Mouse (Mus musculus): ENCODE measurements at regions not wholly inside any gene's neighbourhood (a gene's known extent, or its start where the extent isn't known, plus 50 kb on each side); places are given as distances from the start of the nearest gene placed in this dataset.
A peak's percentile ranks its signal among the peaks of the same experiment; 100 is the strongest.
"Not testable (repeated sequence)": the region's sequence is repeated elsewhere in the genome, so short reads cannot be mapped to it uniquely, and the experiment has no call there.

GRCm38 (mm10) chr4:84153571-84153970 lies 521.5 kb downstream of the Bnc2 start:
- no peaks in the 10 kb centered on the region for H3K4me1 ChIP-seq (ENCODE audit: insufficient read depth, low read length)
- no peaks in the 10 kb centered on the region for H3K27me3 ChIP-seq (ENCODE audit: insufficient read depth, low read length)
- no peak for TF ChIP-seq CTCF (IDR thresholded peaks at IDR 0.05)
- H3K36me3 ChIP-seq (ENCODE audit: insufficient read depth, low read length) = no peaks in the 10 kb centered on the region
- H3K27ac ChIP-seq (ENCODE audit: low read depth, low read length) = no peak overlapping the region
- H3K4me3 ChIP-seq (ENCODE audit: low read depth, low read length) = no peak overlapping the region
- H3K4me2 ChIP-seq (ENCODE audit: low read depth, low read length, poor library complexity, severe bottlenecking) = no peak overlapping the region
- ATAC-seq (ENCODE audit: low FRiP score) = no peak
- no peak overlapping the region for H3K9ac ChIP-seq (replicated peaks; ENCODE audit: low read length, poor library complexity, severe bottlenecking)
- H3K9me3 ChIP-seq (ENCODE audit: low read length) = no peaks in the 10 kb centered on the region
- WGBS = 92% methylated on average over 9 of the region's 9 CpGs
- DNase-seq (ENCODE audit: low spot score) = no peak

DNA sequence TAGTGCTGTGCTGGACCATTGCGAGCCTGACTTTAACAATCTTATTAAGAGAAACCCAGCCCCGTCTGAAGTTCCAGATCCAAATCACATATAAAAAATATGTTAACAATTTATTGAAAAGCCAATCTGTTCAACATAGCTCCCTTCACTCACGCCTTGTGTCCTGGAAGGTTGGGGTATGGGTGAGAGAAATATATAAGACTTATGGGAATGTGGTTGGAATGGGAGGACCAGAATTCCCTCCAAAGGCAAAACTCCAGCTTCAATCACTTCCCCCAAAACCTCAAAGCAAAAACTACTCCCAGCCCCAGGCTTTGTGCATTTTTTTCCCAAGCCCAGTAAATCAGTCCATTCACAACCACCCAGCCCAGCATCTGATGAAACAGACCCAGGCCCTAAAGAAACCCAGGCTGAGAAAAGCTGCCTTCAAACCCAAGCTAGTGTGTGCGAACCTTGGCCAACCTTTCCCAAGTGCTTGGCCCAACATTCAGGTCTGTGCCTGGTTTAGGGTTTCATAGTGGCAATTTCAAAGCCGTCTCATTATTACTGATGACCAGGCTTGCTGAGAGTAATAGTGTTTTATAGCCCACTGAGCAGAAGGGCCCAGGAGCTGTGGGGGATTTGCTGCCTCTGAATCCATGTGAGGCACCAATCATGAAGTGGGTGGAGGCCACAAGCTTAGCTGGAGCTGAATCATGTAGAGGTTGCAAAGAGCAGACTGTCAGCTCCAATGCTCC lies 517.0 kb downstream of the Bnc2 start:
- DNase-seq (ENCODE audit: low spot score) (no peak), ATAC-seq (ENCODE audit: low FRiP score) (no peak)
- Histone ChIP-seq H3K4me2 (ENCODE audit: low read depth, low read length, poor library complexity, severe bottlenecking) (no peak overlapping the region), H3K4me1 (ENCODE audit: insufficient read depth, low read length) (no peaks in the 10 kb centered on the region), H3K27ac (ENCODE audit: low read depth, low read length) (no peak overlapping the region), H3K36me3 (ENCODE audit: insufficient read depth, low read length) (no peaks in the 10 kb centered on the region), H3K4me3 (ENCODE audit: low read depth, low read length) (no peak overlapping the region), H3K9me3 (ENCODE audit: low read length) (no peaks in the 10 kb centered on the region), H3K27me3 (ENCODE audit: insufficient read depth, low read length) (no peaks in the 10 kb centered on the region), H3K9ac (replicated peaks; ENCODE audit: low read length, poor library complexity, severe bottlenecking) (no peak overlapping the region)
- 94% methylated on average over 5 of the region's 5 CpGs for WGBS
- no peak for TF ChIP-seq CTCF (IDR thresholded peaks at IDR 0.05)

GRCm38 (mm10) chr4:84163362-84163761 lies 511.7 kb downstream of the Bnc2 start:
- Histone ChIP-seq H3K36me3 (ENCODE audit: insufficient read depth, low read length) (no peaks in the 10 kb centered on the region), H3K4me2 (ENCODE audit: low read depth, low read length, poor library complexity, severe bottlenecking) (no peak overlapping the region), H3K27me3 (ENCODE audit: insufficient read depth, low read length) (no peaks in the 10 kb centered on the region), H3K27ac (ENCODE audit: low read depth, low read length) (no peak overlapping the region), H3K4me3 (ENCODE audit: low read depth, low read length) (no peak overlapping the region), H3K9me3 (ENCODE audit: low read length) (no peaks in the 10 kb centered on the region), H3K4me1 (ENCODE audit: insufficient read depth, low read length) (no peaks in the 10 kb centered on the region), H3K9ac (replicated peaks; ENCODE audit: low read length, poor library complexity, severe bottlenecking) (no peak overlapping the region)
- TF ChIP-seq CTCF (IDR thresholded peaks at IDR 0.05) = no peak
- WGBS = 91% methylated on average over 6 of the region's 6 CpGs
- DNase-seq (ENCODE audit: low spot score) (no peak), ATAC-seq (ENCODE audit: low FRiP score) (no peak)

GRCm38 (mm10) chr4:84165256-84165655 lies 509.8 kb downstream of the Bnc2 start:
- no peak overlapping the region for H3K27ac ChIP-seq (ENCODE audit: low read depth, low read length)
- no peak overlapping the region for H3K4me3 ChIP-seq (ENCODE audit: low read depth, low read length)
- no peak overlapping the region for H3K9ac ChIP-seq (replicated peaks; ENCODE audit: low read length, poor library complexity, severe bottlenecking)
- H3K27me3 ChIP-seq (ENCODE audit: insufficient read depth, low read length) = no peaks in the 10 kb centered on the region
- ATAC-seq (ENCODE audit: low FRiP score) = no peak
- no peak for TF ChIP-seq CTCF (IDR thresholded peaks at IDR 0.05)
- 88% methylated on average over 3 of the region's 3 CpGs for WGBS
- H3K36me3 ChIP-seq (ENCODE audit: insufficient read depth, low read length) = no peaks in the 10 kb centered on the region
- no peak for DNase-seq (ENCODE audit: low spot score)
- no peak overlapping the region for H3K4me2 ChIP-seq (ENCODE audit: low read depth, low read length, poor library complexity, severe bottlenecking)
- H3K4me1 ChIP-seq (ENCODE audit: insufficient read depth, low read length) = no peaks in the 10 kb centered on the region
- H3K9me3 ChIP-seq (ENCODE audit: low read length) = no peaks in the 10 kb centered on the region

- Histone ChIP-seq H3K27ac (ENCODE audit: low read depth, low read length) (no peak overlapping the region), H3K9me3 (ENCODE audit: low read length) (no peaks in the 10 kb centered on the region), H3K4me2 (ENCODE audit: low read depth, low read length, poor library complexity, severe bottlenecking) (no peak overlapping the region), H3K9ac (replicated peaks; ENCODE audit: low read length, poor library complexity, severe bottlenecking) (no peak overlapping the region), H3K4me3 (ENCODE audit: low read depth, low read length) (no peak overlapping the region), H3K27me3 (ENCODE audit: insufficient read depth, low read length) (0 out of 2 replicates have a peak, but pooled peaks cover 5% of the 10 kb centered on the region), H3K36me3 (ENCODE audit: insufficient read depth, low read length) (no peaks in the 10 kb centered on the region), H3K4me1 (ENCODE audit: insufficient read depth, low read length) (no peaks in the 10 kb centered on the region)
- peak; percentile 47 for DNase-seq (ENCODE audit: low spot score)
- no peak for TF ChIP-seq CTCF (IDR thresholded peaks at IDR 0.05)
- peak; percentile 49; the same call in 1 of the 2 replicates for ATAC-seq (ENCODE audit: low FRiP score)
- WGBS = 15% methylated on average over 6 of the region's 6 CpGs
Observed at GRCm38 (mm10) chr4:84172841-84173240, 502.2 kb downstream of the Bnc2 start.

GRCm38 (mm10) chr4:84173441-84173840 lies 501.6 kb downstream of the Bnc2 start:
- Histone ChIP-seq H3K4me2 (ENCODE audit: low read depth, low read length, poor library complexity, severe bottlenecking) (no peak overlapping the region), H3K9me3 (ENCODE audit: low read length) (no peaks in the 10 kb centered on the region), H3K4me3 (ENCODE audit: low read depth, low read length) (no peak overlapping the region), H3K27ac (ENCODE audit: low read depth, low read length) (no peak overlapping the region), H3K36me3 (ENCODE audit: insufficient read depth, low read length) (no peaks in the 10 kb centered on the region), H3K9ac (replicated peaks; ENCODE audit: low read length, poor library complexity, severe bottlenecking) (no peak overlapping the region), H3K4me1 (ENCODE audit: insufficient read depth, low read length) (no peaks in the 10 kb centered on the region), H3K27me3 (ENCODE audit: insufficient read depth, low read length) (0 out of 2 replicates have a peak, but pooled peaks cover 5% of the 10 kb centered on the region)
- DNase-seq (ENCODE audit: low spot score) = no peak
- 40% methylated on average over 2 of the region's 2 CpGs for whole genome bisulfite sequencing
- TF ChIP-seq CTCF (IDR thresholded peaks at IDR 0.05) = no peak
- no peak for ATAC-seq (ENCODE audit: low FRiP score)

GRCm38 (mm10) chr4:84176457-84176856 lies 498.6 kb downstream of the Bnc2 start:
- H3K4me3 ChIP-seq (ENCODE audit: low read depth, low read length) = not testable (repeated sequence)

More at GRCm38 (mm10) chr4:84176457-84176856, 498.6 kb downstream of the Bnc2 start:
- H3K4me2 ChIP-seq (ENCODE audit: low read depth, low read length, poor library complexity, severe bottlenecking); H3K9ac ChIP-seq (replicated peaks; ENCODE audit: low read length, poor library complexity, severe bottlenecking); ATAC-seq (ENCODE audit: low FRiP score); DNase-seq (ENCODE audit: low spot score); H3K9me3 ChIP-seq (ENCODE audit: low read length); H3K36me3 ChIP-seq (ENCODE audit: insufficient read depth, low read length); H3K4me1 ChIP-seq (ENCODE audit: insufficient read depth, low read length); H3K27me3 ChIP-seq (ENCODE audit: insufficient read depth, low read length); H3K27ac ChIP-seq (ENCODE audit: low read depth, low read length): not testable (repeated sequence)
- 98% methylated on average over 6 of the region's 6 CpGs for WGBS

Measured in midbrain, postnatal 0 days (tissue).